Mouse (Mus musculus): ENCODE measurements around the gene Nrip1. TPM values are rescaled to one million over a fixed set of nuclear protein-coding genes. Genes with fewer than 3 reads are reported as not detected.
A peak's percentile ranks its signal among the peaks of the same experiment; 100 is the strongest.
"Not testable (repeated sequence)": the region's sequence is repeated elsewhere in the genome, so short reads cannot be mapped to it uniquely, and the experiment has no call there.

The Nrip1 gene
- polyA plus RNA-seq, 1 experiment from 2014 or later = 29.0 TPM

GRCm38 (mm10) chr16:76409355-76409722 is 35.7 kb upstream of the Nrip1 start:
- H3K27ac ChIP-seq (replicated peaks; ENCODE audit: low read depth, low read length) = no peak overlapping the region
- no peak for ATAC-seq (replicated peaks; ENCODE audit: insufficient number of reproducible peaks, low FRiP score, low TSS enrichment, low read depth)
- no peak overlapping the region for H3K9ac ChIP-seq (replicated peaks; ENCODE audit: low read length)
- 81% methylated on average over 1 of the region's 1 CpGs for WGBS
- no peaks in the 10 kb centered on the region for H3K4me1 ChIP-seq (ENCODE audit: control insufficient read depth, insufficient read depth, low read length)
- H3K4me2 ChIP-seq (ENCODE audit: low read depth, low read length) = no peak overlapping the region
- H3K4me3 ChIP-seq (ENCODE audit: low read depth, low read length) = no peak overlapping the region
- DNase-seq (ENCODE audit: low spot score) = no peak
- H3K27me3 ChIP-seq (ENCODE audit: control insufficient read depth, insufficient read depth, low read length) = no peaks in the 10 kb centered on the region
- no peaks in the 10 kb centered on the region for H3K36me3 ChIP-seq (replicated peaks; ENCODE audit: control insufficient read depth, insufficient read depth, low read depth, low read length)
- no peaks in the 10 kb centered on the region for H3K9me3 ChIP-seq (replicated peaks; ENCODE audit: control insufficient read depth, low read length)

- Histone ChIP-seq H3K36me3 (replicated peaks; ENCODE audit: control insufficient read depth, insufficient read depth, low read depth, low read length) (no peaks in the 10 kb centered on the region), H3K9me3 (replicated peaks; ENCODE audit: control insufficient read depth, low read length) (no peaks in the 10 kb centered on the region), H3K27ac (replicated peaks; ENCODE audit: low read depth, low read length) (no peak overlapping the region), H3K27me3 (ENCODE audit: control insufficient read depth, insufficient read depth, low read length) (no peaks in the 10 kb centered on the region), H3K4me2 (ENCODE audit: low read depth, low read length) (no peak overlapping the region), H3K9ac (replicated peaks; ENCODE audit: low read length) (no peak overlapping the region), H3K4me1 (ENCODE audit: control insufficient read depth, insufficient read depth, low read length) (no peaks in the 10 kb centered on the region), H3K4me3 (ENCODE audit: low read depth, low read length) (no peak overlapping the region)
- 89% methylated on average over 4 of the region's 4 CpGs for WGBS
- ATAC-seq (replicated peaks; ENCODE audit: insufficient number of reproducible peaks, low FRiP score, low TSS enrichment, low read depth) (no peak), DNase-seq (ENCODE audit: low spot score) (no peak)
Measured at GRCm38 (mm10) chr16:76408696-76409354, 35.2 kb upstream of the Nrip1 start.

GRCm38 (mm10) chr16:76408241-76408640 is 34.6 kb upstream of the Nrip1 start:
- ATAC-seq (replicated peaks; ENCODE audit: insufficient number of reproducible peaks, low FRiP score, low TSS enrichment, low read depth) = no peak
- Histone ChIP-seq H3K9ac (replicated peaks; ENCODE audit: low read length) (no peak overlapping the region), H3K4me3 (ENCODE audit: low read depth, low read length) (no peak overlapping the region), H3K9me3 (replicated peaks; ENCODE audit: control insufficient read depth, low read length) (no peaks in the 10 kb centered on the region), H3K36me3 (replicated peaks; ENCODE audit: control insufficient read depth, insufficient read depth, low read depth, low read length) (no peaks in the 10 kb centered on the region), H3K4me1 (ENCODE audit: control insufficient read depth, insufficient read depth, low read length) (no peaks in the 10 kb centered on the region), H3K27ac (replicated peaks; ENCODE audit: low read depth, low read length) (no peak overlapping the region), H3K27me3 (ENCODE audit: control insufficient read depth, insufficient read depth, low read length) (no peaks in the 10 kb centered on the region), H3K4me2 (ENCODE audit: low read depth, low read length) (no peak overlapping the region)
- no peak for DNase-seq (ENCODE audit: low spot score)
- 90% methylated on average over 8 of the region's 8 CpGs for WGBS

GRCm38 (mm10) chr16:76407321-76407920 is 33.8 kb upstream of the Nrip1 start:
- H3K36me3 ChIP-seq (replicated peaks; ENCODE audit: control insufficient read depth, insufficient read depth, low read depth, low read length) = no peaks in the 10 kb centered on the region
- 69% methylated on average over 13 of the region's 13 CpGs for WGBS
- no peaks in the 10 kb centered on the region for H3K4me1 ChIP-seq (ENCODE audit: control insufficient read depth, insufficient read depth, low read length)
- no peak overlapping the region for H3K9ac ChIP-seq (replicated peaks; ENCODE audit: low read length)
- no peak overlapping the region for H3K4me3 ChIP-seq (ENCODE audit: low read depth, low read length)
- no peaks in the 10 kb centered on the region for H3K27me3 ChIP-seq (ENCODE audit: control insufficient read depth, insufficient read depth, low read length)
- ATAC-seq (replicated peaks; ENCODE audit: insufficient number of reproducible peaks, low FRiP score, low TSS enrichment, low read depth) = no peak
- H3K4me2 ChIP-seq (ENCODE audit: low read depth, low read length) = no peak overlapping the region
- DNase-seq (ENCODE audit: low spot score) = no peak
- no peak overlapping the region for H3K27ac ChIP-seq (replicated peaks; ENCODE audit: low read depth, low read length)
- no peaks in the 10 kb centered on the region for H3K9me3 ChIP-seq (replicated peaks; ENCODE audit: control insufficient read depth, low read length)

DNA sequence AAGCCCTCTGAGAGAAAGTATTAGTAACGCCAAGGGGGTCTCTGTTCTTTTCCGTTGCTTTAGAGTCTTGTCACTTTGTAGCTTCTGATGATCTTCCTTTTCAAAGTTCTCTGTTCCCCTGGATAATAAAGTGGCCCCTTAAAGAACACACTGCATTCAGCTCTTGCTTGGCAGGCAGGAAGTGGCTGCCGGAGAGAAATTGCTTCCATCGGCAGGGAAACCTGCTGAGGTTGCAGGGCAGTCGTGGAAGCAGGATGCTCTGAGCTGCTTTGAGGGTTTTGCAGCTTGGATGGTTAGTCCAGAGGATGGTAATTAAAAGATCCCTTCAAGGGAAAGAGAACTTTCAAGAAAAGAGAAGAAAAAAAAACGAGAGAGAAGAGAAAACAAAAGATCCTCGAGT is 33.3 kb upstream of the Nrip1 start:
- Histone ChIP-seq H3K4me3 (ENCODE audit: low read depth, low read length) (no peak overlapping the region), H3K9ac (replicated peaks; ENCODE audit: low read length) (no peak overlapping the region), H3K4me2 (ENCODE audit: low read depth, low read length) (no peak overlapping the region), H3K27ac (replicated peaks; ENCODE audit: low read depth, low read length) (no peak overlapping the region), H3K9me3 (replicated peaks; ENCODE audit: control insufficient read depth, low read length) (no peaks in the 10 kb centered on the region), H3K36me3 (replicated peaks; ENCODE audit: control insufficient read depth, insufficient read depth, low read depth, low read length) (no peaks in the 10 kb centered on the region), H3K4me1 (ENCODE audit: control insufficient read depth, insufficient read depth, low read length) (no peaks in the 10 kb centered on the region), H3K27me3 (ENCODE audit: control insufficient read depth, insufficient read depth, low read length) (no peaks in the 10 kb centered on the region)
- 35% methylated on average over 7 of the region's 7 CpGs for WGBS
- ATAC-seq (replicated peaks; ENCODE audit: insufficient number of reproducible peaks, low FRiP score, low TSS enrichment, low read depth) (no peak), DNase-seq (ENCODE audit: low spot score) (peak; percentile 23)

DNA sequence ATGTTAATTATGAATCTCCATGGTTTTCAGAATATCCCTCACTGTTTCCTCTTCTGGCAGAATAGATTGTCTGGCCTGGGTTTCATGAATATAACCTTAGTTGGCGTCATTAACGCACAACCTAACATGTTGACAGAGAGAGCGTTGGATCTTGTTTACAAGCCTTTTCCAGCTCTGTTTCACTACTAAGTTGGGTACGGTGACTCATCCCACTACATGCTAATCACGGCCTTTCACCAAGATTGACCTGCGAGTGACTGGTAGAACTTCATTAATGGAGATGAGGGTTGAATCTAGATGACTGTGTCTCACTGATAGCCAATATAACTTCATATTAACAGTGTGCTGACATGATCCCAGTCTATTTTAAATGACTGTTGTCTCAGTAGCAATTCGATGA is 32.7 kb upstream of the Nrip1 start:
- DNase-seq (ENCODE audit: low spot score) (no peak), ATAC-seq (replicated peaks; ENCODE audit: insufficient number of reproducible peaks, low FRiP score, low TSS enrichment, low read depth) (no peak)
- Histone ChIP-seq H3K27me3 (ENCODE audit: control insufficient read depth, insufficient read depth, low read length) (no peaks in the 10 kb centered on the region), H3K36me3 (replicated peaks; ENCODE audit: control insufficient read depth, insufficient read depth, low read depth, low read length) (no peaks in the 10 kb centered on the region), H3K4me2 (ENCODE audit: low read depth, low read length) (no peak overlapping the region), H3K9ac (replicated peaks; ENCODE audit: low read length) (no peak overlapping the region), H3K27ac (replicated peaks; ENCODE audit: low read depth, low read length) (no peak overlapping the region), H3K4me3 (ENCODE audit: low read depth, low read length) (no peak overlapping the region), H3K4me1 (ENCODE audit: control insufficient read depth, insufficient read depth, low read length) (no peaks in the 10 kb centered on the region), H3K9me3 (replicated peaks; ENCODE audit: control insufficient read depth, low read length) (no peaks in the 10 kb centered on the region)
- WGBS = 90% methylated on average over 7 of the region's 7 CpGs

GRCm38 (mm10) chr16:76403305-76403704 is 29.7 kb upstream of the Nrip1 start:
- H3K4me3 ChIP-seq (ENCODE audit: low read depth, low read length); H3K4me1 ChIP-seq (ENCODE audit: control insufficient read depth, insufficient read depth, low read length); H3K4me2 ChIP-seq (ENCODE audit: low read depth, low read length); DNase-seq (ENCODE audit: low spot score); H3K9me3 ChIP-seq (replicated peaks; ENCODE audit: control insufficient read depth, low read length); H3K27ac ChIP-seq (replicated peaks; ENCODE audit: low read depth, low read length); H3K9ac ChIP-seq (replicated peaks; ENCODE audit: low read length); H3K27me3 ChIP-seq (ENCODE audit: control insufficient read depth, insufficient read depth, low read length); ATAC-seq (replicated peaks; ENCODE audit: insufficient number of reproducible peaks, low FRiP score, low TSS enrichment, low read depth); H3K36me3 ChIP-seq (replicated peaks; ENCODE audit: control insufficient read depth, insufficient read depth, low read depth, low read length): not testable (repeated sequence)
- 88% methylated on average over 23 of the region's 24 CpGs for WGBS

- Histone ChIP-seq H3K9me3 (replicated peaks; ENCODE audit: control insufficient read depth, low read length) (no peaks in the 10 kb centered on the region), H3K4me3 (ENCODE audit: low read depth, low read length) (no peak overlapping the region), H3K27ac (replicated peaks; ENCODE audit: low read depth, low read length) (no peak overlapping the region), H3K4me1 (ENCODE audit: control insufficient read depth, insufficient read depth, low read length) (no peaks in the 10 kb centered on the region), H3K4me2 (ENCODE audit: low read depth, low read length) (no peak overlapping the region), H3K9ac (replicated peaks; ENCODE audit: low read length) (no peak overlapping the region), H3K36me3 (replicated peaks; ENCODE audit: control insufficient read depth, insufficient read depth, low read depth, low read length) (no peaks in the 10 kb centered on the region), H3K27me3 (ENCODE audit: control insufficient read depth, insufficient read depth, low read length) (no peaks in the 10 kb centered on the region)
- no peak for DNase-seq (ENCODE audit: low spot score)
- WGBS = 65% methylated on average over 1 of the region's 1 CpGs
- ATAC-seq (replicated peaks; ENCODE audit: insufficient number of reproducible peaks, low FRiP score, low TSS enrichment, low read depth) = no peak
Measured at GRCm38 (mm10) chr16:76396512-76396911, 22.9 kb upstream of the Nrip1 start.
